Mouse (Mus musculus): ENCODE data around the gene Tshz2. TPM values are rescaled to one million over a fixed set of nuclear protein-coding genes. Genes with fewer than 3 reads are reported as not detected.

Gene Tshz2
- 3.1 and 3.5 TPM in 2 replicates for polyA plus RNA-seq (2012; rRNA removed)

DNA sequence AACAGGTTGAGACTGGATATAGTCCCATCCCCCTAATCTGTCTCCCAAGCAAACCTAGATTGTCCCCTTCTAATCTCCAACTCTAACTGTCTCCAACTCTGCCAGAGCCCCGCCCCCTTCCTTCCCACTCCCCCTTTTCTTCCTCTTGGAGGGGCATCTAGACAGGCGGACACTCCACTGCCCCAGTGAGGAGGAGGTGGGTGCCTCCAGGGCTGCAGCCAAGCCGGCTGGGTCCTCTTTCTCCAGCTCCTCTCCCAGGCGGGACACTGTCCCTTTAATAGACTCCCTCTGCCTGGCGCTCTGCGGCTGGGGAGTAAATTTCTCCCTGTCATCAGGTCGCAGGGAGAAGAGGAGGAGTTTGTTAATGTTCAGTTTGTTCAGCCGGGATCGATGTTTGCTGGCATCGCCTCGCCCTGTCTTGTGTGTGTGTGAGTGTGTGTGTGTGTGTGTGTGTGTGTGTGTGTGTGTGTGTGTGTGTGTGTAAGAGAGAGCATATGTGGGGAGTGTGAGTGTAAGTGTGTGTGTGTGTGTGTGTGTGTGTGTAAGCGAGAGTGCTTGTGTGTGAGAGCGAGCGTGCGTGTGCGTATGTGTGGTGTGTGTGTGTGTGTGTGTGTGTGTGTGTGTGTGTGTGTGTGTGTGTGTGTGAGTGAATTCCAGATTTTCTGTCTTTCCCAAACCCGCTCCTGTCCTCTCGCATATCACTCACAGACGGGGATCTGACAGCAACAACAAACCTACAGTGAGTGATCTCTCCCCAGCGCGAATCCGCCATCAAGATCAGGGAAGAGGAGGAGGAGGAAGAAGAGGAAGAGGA lies at the start of gene Tshz2:
TSS of gene Tshz2 (plus strand) at position 676 of the 814 bp plus-strand sequence.

DNA sequence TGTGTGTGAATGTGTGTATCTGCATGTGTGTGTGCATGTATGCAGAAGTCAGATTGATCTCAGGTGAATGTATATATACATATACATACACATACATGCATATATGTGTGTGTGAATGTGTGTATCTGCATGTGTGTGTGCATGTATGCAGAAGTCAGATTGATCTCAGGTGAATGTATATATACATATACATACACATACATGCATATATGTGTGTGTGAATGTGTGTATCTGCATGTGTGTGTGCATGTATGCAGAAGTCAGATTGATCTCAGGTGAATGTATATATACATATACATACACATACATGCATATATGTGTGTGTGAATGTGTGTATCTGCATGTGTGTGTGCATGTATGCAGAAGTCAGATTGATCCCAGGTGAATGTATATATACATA lies 45.2 kb upstream of the Tshz2 start, which contains the start of gene Gm11011:
TSS of gene Gm11011 (minus strand) at position 101 of the 400 bp plus-strand sequence.

Other genes starting within 250 kb of the Tshz2 start
- gene Gm11011, start 45.3 kb upstream of the Tshz2 start, polyA plus RNA-seq (2012; rRNA removed) = not detected in 2 replicates

All from stomach, adult 2 months (tissue).